Mouse (Mus musculus) G1E-ER4 (cell line): ENCODE measurements around the gene Uap1. TPM values are rescaled to one million over a fixed set of nuclear protein-coding genes. Genes with fewer than 3 reads are reported as not detected.

Experiments used
- GATA1 ChIP-seq: IDR thresholded peaks from one replicate; pipeline ENCODE4 v1.8.0; 2012; ENCODE audit warnings: low read length, inconsistent platforms
- polyA plus RNA-seq: library from polyadenylated mRNA; stranded (reverse); fragments of >175 nt; gene quantifications from 2 replicates; pipeline ENCODE4 v1.2.3, GENCODE M21; 2012

The Uap1 gene
- polyA plus RNA-seq, 1 experiment: 33.2 TPM

- TF ChIP-seq GATA1: no peak
Measured at GRCm38 (mm10) chr1:170109776-170110515, 64.8 kb downstream of the Uap1 start.

Other genes with a start within 250 kb of the Uap1 start
- gene Ccdc190, start 246.3 kb downstream of the Uap1 start, polyA plus RNA-seq: not detected in 2 replicates
- 0.90 and 8.9 TPM in 2 replicates for gene Hsd17b7, start 205.7 kb downstream of the Uap1 start, polyA plus RNA-seq
- not detected in 2 replicates for gene Ddr2, start 64.2 kb downstream of the Uap1 start, polyA plus RNA-seq
- gene Uhmk1, start 40.4 kb upstream of the Uap1 start, polyA plus RNA-seq: 1.7 and 2.8 TPM in 2 replicates
- not detected in 2 replicates for gene Sh2d1b2, start 57.8 kb upstream of the Uap1 start, polyA plus RNA-seq
- gene Sh2d1b1, start 102.4 kb upstream of the Uap1 start, polyA plus RNA-seq: not detected in 2 replicates
- gene Gm7694, start 131.4 kb upstream of the Uap1 start, polyA plus RNA-seq: 0.21 and 0.39 TPM in 2 replicates
- not detected in 2 replicates for gene Spata46, start 133.8 kb upstream of the Uap1 start, polyA plus RNA-seq